Mouse (Mus musculus) telencephalon, adult 2 months (tissue): ENCODE data around the gene Dennd4c.

Experiments used
- DNase-seq: peaks from one replicate; pipeline ENCODE4 v3.0.0-alpha.2; 2011; ENCODE audit warnings: low read depth, low spot score

Gene Dennd4c

DNA sequence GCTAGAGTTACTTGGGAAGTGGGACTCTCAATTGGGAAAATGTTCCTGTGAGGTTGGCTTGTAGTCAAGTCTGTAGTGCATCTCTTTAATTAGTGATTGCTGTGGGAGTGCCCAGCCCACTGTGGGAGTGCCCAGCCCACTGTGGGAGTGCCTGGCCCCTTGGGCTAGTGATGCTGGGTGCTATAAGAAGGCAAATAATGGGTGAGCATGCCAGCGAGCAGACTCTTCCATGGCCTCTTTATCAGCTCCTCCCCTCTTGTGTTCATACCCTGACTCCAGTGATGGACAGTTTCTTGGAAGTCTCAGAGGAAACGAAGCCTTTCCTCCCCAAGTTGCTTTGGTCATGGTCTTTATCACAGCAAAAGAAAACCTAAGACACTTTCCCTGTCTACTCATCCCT is 134.1 kb downstream of the Dennd4c start:
- no peak for DNase-seq

DNA sequence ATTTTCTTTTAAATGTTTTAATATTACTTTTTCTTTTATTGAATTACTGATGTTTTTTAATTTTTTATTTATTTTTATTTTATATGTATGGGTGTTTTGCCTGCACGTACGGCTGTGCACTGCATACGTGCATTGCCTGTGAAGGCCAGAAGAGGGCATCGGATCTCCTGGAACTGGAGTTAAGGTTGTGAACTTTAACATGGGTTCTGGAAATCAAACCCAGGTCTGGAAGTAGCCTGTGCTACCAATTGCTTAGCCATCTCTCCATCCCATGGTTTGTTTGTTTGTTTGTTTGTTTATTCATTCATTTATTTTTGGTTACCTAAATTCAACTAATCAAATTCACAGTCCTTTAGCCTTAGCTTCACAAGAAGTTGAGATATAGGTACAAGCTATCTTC is 136.6 kb downstream of the Dennd4c start:
- DNase-seq: no peak

DNA sequence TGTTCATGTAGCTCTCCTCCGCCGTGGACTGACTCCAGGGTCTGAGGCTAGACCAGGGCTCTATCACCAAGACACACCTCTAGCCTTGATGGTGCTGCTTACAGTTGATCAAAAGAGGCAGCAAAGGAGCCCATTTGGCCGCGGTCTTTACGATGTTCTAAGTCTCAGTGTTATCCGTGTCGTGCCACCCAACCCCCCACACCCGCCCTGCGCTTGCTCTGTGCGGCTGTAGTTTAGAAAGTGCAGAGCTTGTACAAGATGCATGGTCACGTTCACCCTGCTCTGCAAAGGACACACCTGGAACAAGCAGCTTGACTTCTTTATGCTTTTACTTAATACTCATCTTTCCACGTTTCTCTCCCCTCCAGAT is 137.4 kb downstream of the Dennd4c start:
- no peak for DNase-seq

DNA sequence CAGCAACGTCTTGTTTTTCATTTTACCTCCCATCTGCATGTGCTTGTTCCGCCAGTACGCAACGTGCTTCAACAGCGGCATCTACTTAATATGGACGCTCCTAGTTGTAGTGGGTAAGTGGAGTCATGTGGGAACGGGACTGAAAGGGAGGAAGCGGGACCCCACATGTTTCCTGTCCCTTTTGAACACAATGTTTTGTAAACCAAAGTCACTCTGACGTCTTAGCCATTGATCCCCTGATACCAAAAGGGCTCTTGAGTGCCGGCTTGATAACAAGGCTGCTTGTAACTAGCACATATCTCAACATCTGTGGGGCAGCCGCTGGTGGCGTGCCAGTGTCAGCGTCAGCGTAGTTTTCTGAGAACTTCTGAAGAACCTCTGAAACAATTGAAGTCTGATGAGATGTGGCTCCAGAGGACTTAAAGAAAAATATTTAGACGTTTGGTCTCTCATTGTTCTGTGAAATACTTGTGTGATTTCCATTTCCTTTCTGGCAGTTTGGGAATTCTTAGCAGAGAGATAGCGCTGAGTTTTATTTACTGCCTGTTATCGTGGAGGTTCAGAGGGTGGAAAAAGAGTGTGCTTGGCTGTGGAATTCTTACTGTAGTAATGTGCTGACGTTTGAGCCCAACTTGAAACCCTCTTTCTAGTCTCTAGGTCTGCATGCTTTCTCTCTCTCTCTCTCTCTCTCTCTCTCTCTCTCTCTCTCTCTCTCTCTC is 138.0 kb downstream of the Dennd4c start:
- no peak for DNase-seq

DNA sequence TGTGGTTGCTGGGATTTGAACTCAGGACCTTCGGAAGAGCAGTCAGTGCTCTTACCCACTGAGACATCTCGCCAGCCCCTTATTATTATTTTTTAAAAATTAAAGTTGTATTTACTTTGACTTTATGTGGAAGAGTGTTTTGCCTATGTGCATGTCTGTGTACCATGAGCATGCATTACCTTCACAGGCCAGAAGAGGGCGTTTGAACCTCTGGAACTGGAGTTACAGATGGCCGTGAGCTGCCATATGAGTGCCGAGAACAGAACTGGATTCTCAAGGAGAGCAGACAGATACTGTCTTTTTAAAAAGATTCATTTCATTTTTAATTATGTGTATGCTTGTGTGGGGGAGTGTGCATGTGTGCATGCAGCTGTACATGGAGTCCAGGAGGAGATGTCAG is 139.5 kb downstream of the Dennd4c start:
- DNase-seq: no peak

DNA sequence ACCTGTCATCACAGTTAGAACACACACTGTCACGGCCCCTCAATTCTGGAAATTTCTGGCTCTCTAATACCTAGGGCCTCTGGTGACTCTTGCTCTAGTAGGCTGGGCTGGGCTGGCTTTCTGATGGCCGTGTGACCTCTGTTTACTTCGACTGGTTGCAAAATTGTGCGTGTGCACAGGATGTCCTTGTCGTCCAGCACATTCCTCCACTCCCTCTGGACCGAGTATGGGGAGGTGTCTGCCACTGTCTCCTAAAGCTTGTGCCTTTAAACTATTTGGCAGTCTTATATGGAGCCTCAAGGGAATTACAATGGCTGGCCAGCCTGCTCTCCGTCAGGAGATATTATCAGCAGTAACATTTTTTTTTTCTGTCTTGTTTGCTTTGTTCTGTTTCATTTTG is 149.1 kb downstream of the Dennd4c start:
- DNase-seq: no peak

DNA sequence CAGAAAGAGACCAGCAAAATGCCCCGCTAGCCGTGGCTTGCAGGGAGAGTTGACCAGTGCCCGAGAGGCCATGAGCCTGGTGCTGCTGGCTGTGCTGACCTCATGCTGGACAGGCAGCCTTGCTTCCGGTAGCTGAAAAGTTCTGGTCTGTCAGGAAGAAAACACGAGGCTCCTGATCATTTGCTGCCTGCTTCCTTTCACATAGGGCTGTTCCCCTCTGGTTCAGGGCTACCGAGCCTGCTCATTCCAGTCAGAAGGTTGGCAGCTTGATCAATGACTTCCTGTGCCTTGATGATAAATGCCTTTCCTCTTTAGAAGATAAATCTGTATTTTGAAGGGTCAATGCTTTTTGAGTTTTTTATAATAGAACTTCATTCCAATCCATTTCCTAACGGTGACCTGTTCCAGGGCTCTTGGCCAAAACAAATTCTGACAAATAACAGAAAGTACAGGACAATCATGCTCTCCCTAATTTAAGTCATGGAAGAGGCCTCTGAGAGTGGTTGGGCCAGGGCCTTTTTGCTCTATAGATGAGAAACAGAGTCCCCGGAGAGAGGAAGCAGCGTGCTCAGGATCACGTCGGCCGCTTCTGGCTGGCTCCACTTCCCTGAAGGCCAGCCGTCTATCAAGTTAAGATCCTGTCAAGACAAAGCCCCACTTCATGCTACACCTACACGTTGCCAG is 150.6 kb downstream of the Dennd4c start:
- DNase-seq: no peak
